Comparison of ENCODE assay signal across 9 mouse cellular contexts in the genomic region with DNA sequence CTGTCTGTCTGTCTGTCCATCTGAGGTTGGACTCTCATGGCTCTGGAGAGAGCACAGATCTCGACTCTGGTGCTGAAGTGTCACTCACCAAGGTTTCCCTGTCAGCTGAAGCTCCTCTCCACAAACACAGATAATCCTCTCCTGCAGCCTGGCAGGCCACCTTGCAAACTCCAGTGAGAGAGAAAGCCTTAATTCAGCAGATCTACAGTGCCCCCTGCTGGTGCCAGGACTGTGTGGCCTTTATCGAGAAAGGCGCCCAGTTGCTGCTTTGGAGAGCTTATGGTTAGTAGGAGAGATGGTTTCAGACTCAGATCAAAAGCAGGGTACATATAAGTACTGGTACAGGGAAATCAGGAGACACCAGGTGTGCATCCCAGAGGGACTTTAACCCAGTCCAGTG. TPM values are rescaled to one million over a fixed set of nuclear protein-coding genes. Genes with fewer than 3 reads are reported as not detected.
DNase-seq lines count a peak whose midpoint lies in the region; ATAC-seq lines count a peak whose summit lies in the region.
"Had no signal": no experiment of that assay in that cellular context is flagged by ENCODE, and none has a peak within 500 bp of the region (broad histone marks: within the 10 kb centered on the region; RNA-seq: fewer than 3 reads in every experiment).

No protein-coding gene starts in this region.

- intact Hi-C loops in heart, postnatal 10 days (cut with DNase I), result loop anchor here (1.0 to 5.0 kb wide), 5 partner anchors 64 to 374 kb away; no protein-coding TSS in a partner anchor

- ATAC-seq in forebrain, embryonic 11.5 days (replicated peaks; ENCODE audit: low FRiP score), result no peak

- H3K27me3 ChIP-seq in forebrain, embryonic 11.5 days (ENCODE audit: control insufficient read depth, insufficient read depth, low read length), result no peaks in the 10 kb centered on the region

- no peaks in the 10 kb centered on the region for H3K4me1 ChIP-seq in forebrain, embryonic 11.5 days (replicated peaks; ENCODE audit: control insufficient read depth, insufficient read depth, low read length)

- no peak overlapping the region for H3K4me2 ChIP-seq in forebrain, embryonic 11.5 days (ENCODE audit: low read depth, low read length, severe bottlenecking)

- no peak overlapping the region for H3K9ac ChIP-seq in forebrain, embryonic 11.5 days (ENCODE audit: low read length)

- no peaks in the 10 kb centered on the region for H3K9me3 ChIP-seq in forebrain, embryonic 11.5 days (ENCODE audit: control insufficient read depth, low read length)

- WGBS in forebrain, embryonic 11.5 days, result under 1% methylated on average over 3 of the region's 3 CpGs

- no peak overlapping the region for H3K27ac ChIP-seq in forebrain, embryonic 11.5 days (ENCODE audit: low read depth, low read length)

- H3K36me3 ChIP-seq in forebrain, embryonic 11.5 days (ENCODE audit: control insufficient read depth, insufficient read depth, low read length), result no peaks in the 10 kb centered on the region

- DNase-seq in MN1 (ENCODE audit: low spot score), result peak; percentile 89
- peak; percentile 84 for DNase-seq in c-Kit-positive CD71-negative TER-119-negative erythroid progenitor cells, embryonic 14.5 days (ENCODE audit: low read depth)
- peak; percentile 90 for DNase-seq in forebrain, embryonic 11.5 days (ENCODE audit: low spot score)
- peak; percentile 85 to 91 for DNase-seq in heart, postnatal 10 days
- DNase-seq in layer of hippocampus, adult 9-10 months (ENCODE audit: low spot score), result peak; percentile 88
- peak; percentile 92 for DNase-seq in lung, postnatal 36 days
- DNase-seq in right cerebral cortex, adult 2 months (ENCODE audit: low spot score in 2 of 2), result peak; percentile 94
- DNase-seq in urinary bladder, postnatal 10 days (ENCODE audit: low spot score), result peak; percentile 47

- H3K4me3 ChIP-seq in forebrain, embryonic 11.5 days (ENCODE audit: low read depth, low read length), result no peak overlapping the region
- H3K4me3 ChIP-seq: myocyte had no signal

RNA-seq across cellular contexts. Expression of a gene that starts 13.1 kb away (rescaled TPM):
- polyA plus RNA-seq in forebrain, embryonic 11.5 days (2014; fragmentation: Nextera tagmentation; extraction: Ambion mirVana), result 332 and 344 TPM in 2 replicates
- total RNA-seq in heart, postnatal 10 days (2021), result 10 to 100 TPM; 49.7 to 66.5 TPM

RNA-seq across cellular contexts. Expression of a gene that starts 17.4 kb away (rescaled TPM):
- polyA plus RNA-seq in forebrain, embryonic 11.5 days (2014; fragmentation: Nextera tagmentation; extraction: Ambion mirVana), result 0.56 and 0.61 TPM in 2 replicates
- under 1 TPM in 1 of 2 experiments, not detected in 1; 0.10 TPM for total RNA-seq in heart, postnatal 10 days (2021)

RNA-seq across cellular contexts. Expression of a gene that starts 48.1 kb away (rescaled TPM):
- polyA plus RNA-seq in forebrain, embryonic 11.5 days (2014; fragmentation: Nextera tagmentation; extraction: Ambion mirVana), result 1.2 and 2.3 TPM in 2 replicates
- 1 to 10 TPM; 4.0 to 4.3 TPM for total RNA-seq in heart, postnatal 10 days (2021)
